Mouse (Mus musculus) embryonic facial prominence, embryonic 15.5 days (tissue): ENCODE data around the gene Baiap2l2. TPM values are rescaled to one million over a fixed set of nuclear protein-coding genes. Genes with fewer than 3 reads are reported as not detected.

Source experiments
- ATAC-seq: fragments of 200-750 bp; cut with Nextera tagmentation; 2 replicates; pipeline ENCODE4 v1.8.0; 2017; ENCODE audit warnings: low read depth, moderate TSS enrichment; ENCODE audit not compliant: insufficient number of reproducible peaks, low FRiP score, low TSS enrichment
- H3K27ac ChIP-seq: fragments of 300-500 bp; sonication (generic); replicated peaks from 2 replicates; pipeline ENCODE4 v1.5.1; 2015; ENCODE audit warnings: mild to moderate bottlenecking, inconsistent platforms
- H3K27me3 ChIP-seq: fragments of 300-500 bp; sonication (generic); 2 replicates; pipeline ENCODE4 v1.6.1; 2015; ENCODE audit warnings: inconsistent platforms
- H3K36me3 ChIP-seq: fragments of 300-500 bp; sonication (generic); 2 replicates; pipeline ENCODE4 v1.6.1; 2015; ENCODE audit warnings: mild to moderate bottlenecking, inconsistent platforms
- H3K4me1 ChIP-seq: fragments of 300-500 bp; sonication (generic); 2 replicates; pipeline ENCODE4 v1.6.1; 2015; ENCODE audit warnings: inconsistent platforms
- H3K4me2 ChIP-seq: fragments of 300-500 bp; sonication (generic); replicated peaks from 2 replicates; pipeline ENCODE4 v1.6.1; 2015; ENCODE audit warnings: mild to moderate bottlenecking, inconsistent platforms
- H3K4me3 ChIP-seq: fragments of 300-500 bp; sonication (generic); replicated peaks from 2 replicates; pipeline ENCODE4 v1.5.1; 2015; ENCODE audit warnings: mild to moderate bottlenecking, inconsistent platforms
- H3K9ac ChIP-seq: fragments of 300-500 bp; sonication (generic); 2 replicates; pipeline ENCODE4 v1.6.1; 2015; ENCODE audit warnings: inconsistent platforms
- H3K9me3 ChIP-seq: fragments of 300-500 bp; sonication (generic); replicated peaks from 2 replicates; pipeline ENCODE4 v1.6.1; 2016; ENCODE audit warnings: inconsistent platforms
- WGBS: fragments of 180-500 bp; shearing (Covaris S2); methylation state at CpG from one replicate; pipeline ENCODE4 v1.1.7; 2015; 5-methylcytosine and 5-hydroxymethylcytosine counted together
- polyA plus RNA-seq: library from polyadenylated mRNA; unstranded; fragments of >200 nt; fragmentation: Nextera tagmentation; extraction: Ambion mirVana; gene quantifications from 2 replicates; pipeline ENCODE4 v1.2.1, GENCODE M21; 2015

Baiap2l2 gene
- 16.1 and 18.5 TPM in 2 replicates for polyA plus RNA-seq

GRCm38 (mm10) chr15:79285399-79285798 is at the start of gene Baiap2l2:
Baiap2l2 (minus strand) TSS chr15:79285537.
- WGBS, result 54% methylated on average over 10 of the region's 10 CpGs
- no peak for ATAC-seq
- H3K4me3 ChIP-seq, result no peak within 1 kb of the TSS
- H3K4me1 ChIP-seq, result no peaks in the 10 kb centered on the region
- H3K27ac ChIP-seq, result no peak within 1 kb of the TSS
- H3K9ac ChIP-seq, result no peak within 1 kb of the TSS
- peaks cover 9% of the 10 kb centered on the region; the same call in 1 of the 2 replicates for H3K36me3 ChIP-seq
- H3K27me3 ChIP-seq, result no peaks in the 10 kb centered on the region
- H3K9me3 ChIP-seq, result no peaks in the 10 kb centered on the region
- H3K4me2 ChIP-seq, result no peak within 1 kb of the TSS

GRCm38 (mm10) chr15:79333409-79333808 is 48.1 kb upstream of the Baiap2l2 start:
- peaks cover 8% of the 10 kb centered on the region for H3K4me1 ChIP-seq

GRCm38 (mm10) chr15:79330521-79330920 is 45.2 kb upstream of the Baiap2l2 start:
- Histone ChIP-seq H3K4me1 (peaks cover 28% of the 10 kb centered on the region), H3K9me3 (no peaks in the 10 kb centered on the region), H3K4me2 (no peak overlapping the region), H3K4me3 (no peak overlapping the region), H3K9ac (no peak overlapping the region), H3K27ac (no peak overlapping the region), H3K27me3 (no peaks in the 10 kb centered on the region), H3K36me3 (no peaks in the 10 kb centered on the region)
- no peak for ATAC-seq
- 62% methylated on average over 4 of the region's 4 CpGs for WGBS

More at GRCm38 (mm10) chr15:79333409-79333808, 48.1 kb upstream of the Baiap2l2 start:
- Histone ChIP-seq H3K27me3 (no peaks in the 10 kb centered on the region), H3K36me3 (no peaks in the 10 kb centered on the region), H3K9ac (no peak overlapping the region), H3K27ac (no peak overlapping the region), H3K9me3 (no peaks in the 10 kb centered on the region), H3K4me3 (no peak overlapping the region), H3K4me2 (no peak overlapping the region)
- WGBS, result 69% methylated on average over 4 of the region's 4 CpGs
- no peak for ATAC-seq

GRCm38 (mm10) chr15:79329979-79330363 is 44.6 kb upstream of the Baiap2l2 start:
- Histone ChIP-seq H3K4me2 (no peak overlapping the region), H3K4me1 (peaks cover 27% of the 10 kb centered on the region), H3K27me3 (no peaks in the 10 kb centered on the region), H3K9me3 (no peaks in the 10 kb centered on the region), H3K4me3 (no peak overlapping the region), H3K9ac (no peak overlapping the region), H3K27ac (no peak overlapping the region), H3K36me3 (no peaks in the 10 kb centered on the region)
- ATAC-seq, result no peak
- WGBS, result 84% methylated on average over 6 of the region's 6 CpGs

GRCm38 (mm10) chr15:79329346-79329978 is 44.1 kb upstream of the Baiap2l2 start:
- no peaks in the 10 kb centered on the region for H3K36me3 ChIP-seq
- no peaks in the 10 kb centered on the region for H3K27me3 ChIP-seq
- 92% methylated on average over 6 of the region's 6 CpGs for WGBS
- no peak for ATAC-seq
- peaks cover 28% of the 10 kb centered on the region for H3K4me1 ChIP-seq
- H3K9ac ChIP-seq, result no peak overlapping the region
- no peak overlapping the region for H3K4me3 ChIP-seq
- no peaks in the 10 kb centered on the region for H3K9me3 ChIP-seq
- no peak overlapping the region for H3K27ac ChIP-seq
- no peak overlapping the region for H3K4me2 ChIP-seq

- no peak overlapping the region for H3K4me2 ChIP-seq
- 87% methylated on average over 4 of the region's 4 CpGs for WGBS
- peak overlapping the region; percentile 90; the same call in 1 of the 2 replicates for H3K27ac ChIP-seq
- peaks cover 33% of the 10 kb centered on the region for H3K4me1 ChIP-seq
- no peaks in the 10 kb centered on the region for H3K9me3 ChIP-seq
- no peaks in the 10 kb centered on the region for H3K36me3 ChIP-seq
- no peak for ATAC-seq
- H3K4me3 ChIP-seq, result no peak overlapping the region
- no peaks in the 10 kb centered on the region for H3K27me3 ChIP-seq
- H3K9ac ChIP-seq, result no peak overlapping the region
Measured at GRCm38 (mm10) chr15:79328939-79329275, 43.6 kb upstream of the Baiap2l2 start.

- Histone ChIP-seq H3K4me1 (peaks cover 39% of the 10 kb centered on the region), H3K27ac (peak within 1 kb of the TSS; percentile 90), H3K4me3 (peak within 1 kb of the TSS; percentile 57), H3K9me3 (no peaks in the 10 kb centered on the region), H3K4me2 (peak within 1 kb of the TSS; percentile 84), H3K9ac (peak within 1 kb of the TSS; percentile 51), H3K36me3 (no peaks in the 10 kb centered on the region), H3K27me3 (no peaks in the 10 kb centered on the region)
- 4% methylated on average over 46 of the region's 46 CpGs for WGBS
- peak; percentile 96 for ATAC-seq
Measured at GRCm38 (mm10) chr15:79328058-79328938, 43.0 kb upstream of the Baiap2l2 start, which contains the start of gene Pla2g6. Pla2g6 (minus strand) TSS chr15:79328390.

- Histone ChIP-seq H3K9me3 (no peaks in the 10 kb centered on the region), H3K27me3 (no peaks in the 10 kb centered on the region), H3K4me1 (peaks cover 49% of the 10 kb centered on the region), H3K9ac (peak overlapping the region; percentile 51), H3K36me3 (no peaks in the 10 kb centered on the region), H3K27ac (peak overlapping the region; percentile 90), H3K4me3 (peak overlapping the region; percentile 57), H3K4me2 (peak overlapping the region; percentile 84)
- ATAC-seq, result 0 out of 2 replicates have a peak, but pooled peaks have one; percentile 0
- WGBS, result 18% methylated on average over 20 of the region's 20 CpGs
Measured at GRCm38 (mm10) chr15:79326971-79327961, 41.9 kb upstream of the Baiap2l2 start.

GRCm38 (mm10) chr15:79326264-79326663 is 40.9 kb upstream of the Baiap2l2 start:
- no peaks in the 10 kb centered on the region for H3K36me3 ChIP-seq
- no peaks in the 10 kb centered on the region for H3K27me3 ChIP-seq
- ATAC-seq, result no peak
- no peak overlapping the region for H3K4me2 ChIP-seq
- no peak overlapping the region for H3K4me3 ChIP-seq
- no peaks in the 10 kb centered on the region for H3K9me3 ChIP-seq
- 47% methylated on average over 4 of the region's 4 CpGs for WGBS
- H3K4me1 ChIP-seq, result peaks cover 49% of the 10 kb centered on the region
- 0 out of 2 replicates have a peak overlapping the region, but pooled peaks have one; percentile 90 for H3K27ac ChIP-seq
- no peak overlapping the region for H3K9ac ChIP-seq

- Histone ChIP-seq H3K4me3 (no peak overlapping the region), H3K9me3 (no peaks in the 10 kb centered on the region), H3K27ac (no peak overlapping the region), H3K4me1 (peaks cover 49% of the 10 kb centered on the region), H3K36me3 (no peaks in the 10 kb centered on the region), H3K4me2 (no peak overlapping the region), H3K9ac (no peak overlapping the region), H3K27me3 (no peaks in the 10 kb centered on the region)
- ATAC-seq, result no peak
- WGBS, result 74% methylated on average over 3 of the region's 3 CpGs
Measured at GRCm38 (mm10) chr15:79325742-79326141, 40.4 kb upstream of the Baiap2l2 start.
